Mouse (Mus musculus) mouse trophoblast stem cell (cell line): ENCODE measurements around the gene Rftn2.

Experiments used
- in situ Hi-C, 2 experiments: fragments of 300-500 bp; cut with MseI, MboI; formaldehyde crosslinking; loops; 2 replicates in 1 of 2; 3 replicates in 1 of 2; pipeline ENCODE4 v1.15.1; 2025

The Rftn2 gene

GRCm38 (mm10) chr1:55210202-55210965, 16.2 kb downstream of the Rftn2 start:
- in situ Hi-C loops: no loop called here

- in situ Hi-C loops: no loop called here
Observed at GRCm38 (mm10) chr1:55208500-55209140, 18.0 kb downstream of the Rftn2 start.

- in situ Hi-C loops: no loop called here
Observed at GRCm38 (mm10) chr1:55207561-55207960, 19.0 kb downstream of the Rftn2 start.

GRCm38 (mm10) chr1:55205808-55206327, 20.7 kb downstream of the Rftn2 start:
- in situ Hi-C loops: no loop called here

GRCm38 (mm10) chr1:55201850-55202752, 24.5 kb downstream of the Rftn2 start:
- in situ Hi-C loops: no loop called here

- in situ Hi-C loops: no loop called here
Observed at GRCm38 (mm10) chr1:55198719-55199118, 27.9 kb downstream of the Rftn2 start.

- in situ Hi-C loops: no loop called here
Observed at GRCm38 (mm10) chr1:55196327-55197003, 30.1 kb downstream of the Rftn2 start.

- in situ Hi-C loops: no loop called here
Observed at GRCm38 (mm10) chr1:55195021-55195420, 31.6 kb downstream of the Rftn2 start.

- in situ Hi-C loops: no loop called here
Observed at GRCm38 (mm10) chr1:55194064-55194915, 32.3 kb downstream of the Rftn2 start.

- in situ Hi-C loops: no loop called here
Observed at GRCm38 (mm10) chr1:55193316-55193715, 33.3 kb downstream of the Rftn2 start.

- in situ Hi-C loops: no loop called here
Observed at GRCm38 (mm10) chr1:55192824-55193223, 33.8 kb downstream of the Rftn2 start.

- in situ Hi-C loops: no loop called here
Observed at GRCm38 (mm10) chr1:55192015-55192414, 34.6 kb downstream of the Rftn2 start.

GRCm38 (mm10) chr1:55186592-55187210, 39.9 kb downstream of the Rftn2 start:
- in situ Hi-C loops: no loop called here

GRCm38 (mm10) chr1:55185718-55186117, 40.9 kb downstream of the Rftn2 start:
- in situ Hi-C loops: no loop called here

GRCm38 (mm10) chr1:55182392-55182791, 44.2 kb downstream of the Rftn2 start:
- in situ Hi-C loops: no loop called here

GRCm38 (mm10) chr1:55179917-55180566, 46.5 kb downstream of the Rftn2 start:
- in situ Hi-C loops: no loop called here

- in situ Hi-C loops: no loop called here
Observed at GRCm38 (mm10) chr1:55174558-55175034, 52.0 kb downstream of the Rftn2 start.

GRCm38 (mm10) chr1:55173720-55174557, 52.6 kb downstream of the Rftn2 start:
- in situ Hi-C loops: no loop called here
